Mouse (Mus musculus): ENCODE measurements at regions not wholly inside any gene's neighbourhood (a gene's known extent, or its start where the extent isn't known, plus 50 kb on each side); places are given as distances from the start of the nearest gene placed in this dataset.

GRCm38 (mm10) chr17:52448701-52449100, 153.8 kb upstream of the Kcnh8 start:
- DNase-seq, result no peak

DNA sequence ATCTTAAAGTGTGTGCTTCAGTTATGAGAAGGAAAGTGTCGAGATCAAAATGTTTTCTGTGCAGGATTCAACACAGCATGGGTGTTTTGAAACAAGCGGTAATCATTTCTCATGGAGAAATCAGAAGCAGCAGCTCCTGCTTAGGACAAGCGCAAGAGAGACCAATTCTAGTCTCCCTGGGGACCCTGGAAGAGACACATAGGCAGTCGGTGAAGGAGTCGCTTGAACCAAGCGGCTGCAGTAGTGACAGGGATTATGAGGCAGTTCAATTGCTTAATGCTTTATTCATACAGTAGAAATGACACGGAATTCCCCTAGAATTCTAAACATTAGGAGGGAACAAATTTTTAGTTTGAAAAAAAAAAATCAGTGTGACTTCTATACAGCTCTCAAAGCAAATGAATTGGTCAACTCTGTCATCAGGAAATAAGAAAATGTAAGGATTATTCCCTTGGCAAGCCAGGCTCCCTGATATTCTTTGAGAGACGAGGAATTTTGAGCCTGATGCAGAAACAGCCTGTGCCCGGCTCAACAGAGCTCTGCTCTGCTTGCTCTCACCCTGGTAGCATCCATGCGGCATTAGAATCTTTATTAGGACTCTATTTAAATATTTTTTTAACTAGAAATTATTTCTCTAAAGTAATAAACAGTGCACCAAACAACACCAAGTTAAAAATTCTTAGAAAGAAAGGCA, 143.1 kb upstream of the Kcnh8 start:
- peak; percentile 37 for DNase-seq

DNA sequence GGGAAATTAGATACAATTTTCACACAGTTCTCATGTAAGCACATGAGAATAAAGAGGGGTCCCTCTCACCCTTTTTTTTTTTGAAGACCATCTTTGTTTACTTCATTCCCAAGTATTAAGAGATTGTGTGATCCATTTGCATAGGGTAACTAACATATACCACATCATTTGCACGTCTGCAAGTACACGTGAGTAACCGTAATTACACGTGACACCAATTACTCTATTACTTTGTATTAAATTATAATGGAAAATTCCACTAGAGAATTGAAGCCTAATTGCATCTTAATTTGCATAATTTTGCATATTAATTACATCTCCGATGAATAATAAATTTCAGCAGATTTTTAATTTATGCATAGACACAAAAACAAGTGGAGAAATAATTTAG, 142.5 kb upstream of the Kcnh8 start:
- DNase-seq, result no peak

- DNase-seq, result peak; percentile 72
Measured at GRCm38 (mm10) chr17:52461264-52461663, 141.2 kb upstream of the Kcnh8 start.

- peak; percentile 87 for DNase-seq
Measured at GRCm38 (mm10) chr17:52461709-52462141, 140.8 kb upstream of the Kcnh8 start.

DNA sequence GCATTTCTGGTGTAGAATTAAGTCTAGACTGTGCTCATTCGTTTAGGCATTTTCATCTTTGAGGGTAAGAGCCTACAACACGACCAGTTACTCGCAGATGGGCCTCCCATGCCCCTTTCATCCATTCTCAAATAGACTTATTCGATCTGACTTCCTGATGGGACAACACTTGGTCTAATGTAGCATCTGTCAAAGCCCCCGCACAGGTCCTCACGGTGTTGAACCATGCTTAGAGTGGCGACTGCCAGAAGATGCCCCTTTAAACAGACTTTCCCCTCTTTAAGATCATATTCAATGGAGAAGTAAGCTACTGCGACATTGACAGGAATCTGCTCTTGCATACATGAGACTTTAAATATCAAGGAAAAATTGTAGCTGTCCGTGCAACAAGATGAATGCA, 140.1 kb upstream of the Kcnh8 start:
- peak; percentile 69 for DNase-seq

GRCm38 (mm10) chr17:52468464-52468863, 134.0 kb upstream of the Kcnh8 start:
- peak; percentile 72 for DNase-seq

DNA sequence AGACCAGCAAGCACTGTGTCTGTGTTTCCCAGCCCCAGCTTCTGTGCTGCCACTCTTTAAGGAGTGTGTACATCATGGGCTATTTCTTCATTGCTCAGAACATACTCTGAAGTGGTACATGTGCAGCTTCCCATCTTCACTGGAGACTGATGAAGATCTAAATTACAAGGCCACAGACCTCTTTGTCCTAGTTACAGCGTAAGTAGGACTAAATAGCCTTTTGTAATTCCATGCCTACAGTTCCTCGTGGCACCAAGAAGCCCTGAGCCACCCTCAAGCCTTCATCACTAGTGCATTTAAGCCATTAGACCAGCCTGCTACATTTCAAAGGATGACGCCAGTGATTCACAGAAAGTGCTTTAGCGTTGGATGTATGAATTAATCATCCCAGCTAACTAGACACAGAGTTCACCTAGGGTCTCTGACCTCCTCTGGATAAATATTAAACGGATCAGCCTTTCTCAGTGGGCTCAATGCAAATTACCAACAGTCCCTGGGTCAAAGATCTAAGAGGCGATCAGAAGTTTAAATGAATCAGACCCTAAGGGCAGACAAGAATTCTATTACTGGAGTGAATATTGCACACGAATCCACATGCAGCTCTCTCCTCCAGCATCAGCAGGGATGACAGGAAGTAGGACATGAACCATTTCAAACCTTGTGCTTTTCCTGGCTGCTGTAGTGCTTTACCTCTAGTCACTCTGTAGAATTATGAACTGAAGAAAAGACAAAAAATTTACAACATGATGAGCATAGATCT, 123.0 kb upstream of the Kcnh8 start:
- DNase-seq, result no peak

- DNase-seq, result no peak
Measured at GRCm38 (mm10) chr17:52480087-52480638, 122.3 kb upstream of the Kcnh8 start.

DNA sequence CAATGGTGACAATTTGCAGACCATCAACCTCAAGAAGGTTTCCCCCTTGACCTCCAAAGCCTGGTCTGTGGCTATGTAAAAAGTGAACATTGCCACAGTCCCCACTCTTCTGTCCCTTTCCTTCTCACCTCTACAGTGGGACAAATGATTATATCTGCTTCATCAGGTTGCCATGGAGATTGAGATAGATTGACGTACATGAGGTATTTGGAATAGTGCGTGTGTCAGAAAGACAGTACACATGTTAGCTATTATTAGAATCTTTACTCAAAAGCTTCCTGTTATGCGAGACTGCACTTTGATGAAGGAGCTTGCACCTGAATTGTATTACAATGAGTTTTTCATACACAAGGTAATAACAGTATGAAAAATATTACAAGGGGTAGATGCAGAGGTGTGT, 95.7 kb upstream of the Kcnh8 start:
- no peak for DNase-seq

GRCm38 (mm10) chr17:52530260-52530659, 72.2 kb upstream of the Kcnh8 start:
- no peak for DNase-seq
